Mouse (Mus musculus): ENCODE results near the gene Tpsab1. TPM values are rescaled to one million over a fixed set of nuclear protein-coding genes. Genes with fewer than 3 reads are reported as not detected.

Gene Tpsab1
- total and polyA plus RNA-seq, 3 experiments, result not detected

DNA sequence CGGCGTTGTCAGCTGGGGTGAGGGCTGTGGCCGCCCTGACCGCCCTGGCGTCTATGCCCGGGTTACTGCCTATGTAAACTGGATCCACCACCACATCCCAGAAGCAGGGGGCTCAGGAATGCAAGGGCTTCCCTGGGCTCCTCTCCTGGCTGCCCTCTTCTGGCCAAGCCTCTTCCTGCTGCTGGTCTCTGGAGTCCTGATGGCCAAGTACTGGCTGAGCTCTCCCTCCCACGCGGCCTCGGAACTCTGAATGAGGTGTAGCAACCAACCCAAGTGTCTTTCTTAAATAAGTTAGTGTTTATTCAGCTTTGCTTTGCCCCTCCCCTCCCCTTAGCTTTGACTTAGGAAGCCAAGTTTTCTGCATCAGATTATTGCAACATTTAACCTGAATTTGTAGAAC, 28.6 kb upstream of the Tpsab1 start:
- H3K36me3 ChIP-seq (ENCODE audit: control insufficient read depth in 1 of 2, insufficient read depth in 2 of 2, low read length in 2 of 2), result no peaks in the 10 kb centered on the region
- H3K9me3 ChIP-seq (replicated peaks; ENCODE audit: insufficient read depth, low read length), result no peaks in the 10 kb centered on the region
- no peak overlapping the region for H3K4me3 ChIP-seq (ENCODE audit: control insufficient read depth in 1 of 2, insufficient read depth in 1 of 2, low read depth in 2 of 2, low read length in 2 of 2)
- H3K9ac ChIP-seq (ENCODE audit: control insufficient read depth, low read depth, low read length, poor library complexity, severe bottlenecking), result no peak overlapping the region
- H3K27me3 ChIP-seq (ENCODE audit: control insufficient read depth in 1 of 2, insufficient read depth in 2 of 2, low read length in 2 of 2), result no peaks in the 10 kb centered on the region; a peak in 1 of 4 replicates
- DNase-seq (ENCODE audit: low read depth, low spot score), result no peak
- H3K79me2 ChIP-seq (ENCODE audit: control insufficient read depth, insufficient read depth, low read length, poor library complexity), result no peaks in the 10 kb centered on the region
- no peaks in the 10 kb centered on the region for H3K4me1 ChIP-seq (ENCODE audit: control insufficient read depth in 1 of 2, insufficient read depth in 2 of 2, low read length in 2 of 2)
- TF ChIP-seq NELFE (IDR thresholded peaks at IDR 0.05; ENCODE audit: low read depth, low read length), result no peak
- TF ChIP-seq MEF2A (IDR thresholded peaks at IDR 0.05; ENCODE audit: extremely low read depth, insufficient replicate concordance, low read depth, low read length, poor library complexity, severe bottlenecking), result no peak
- TF ChIP-seq USF1 (IDR thresholded peaks at IDR 0.05; ENCODE audit: low read depth, low read length), result no peak
- no peak for TF ChIP-seq SMC3 (IDR thresholded peaks at IDR 0.05; ENCODE audit: low read depth, low read length)
- TF ChIP-seq MYC (IDR thresholded peaks at IDR 0.05; ENCODE audit: low read depth, low read length), result no peak
- TF ChIP-seq ZKSCAN1 (IDR thresholded peaks at IDR 0.05; ENCODE audit: low read depth, low read length), result no peak
- TF ChIP-seq RAD21 (IDR thresholded peaks at IDR 0.05; ENCODE audit: low read depth, low read length), result no peak
- no peak for TF ChIP-seq TBP (IDR thresholded peaks at IDR 0.05; ENCODE audit: low read depth, low read length)
- TF ChIP-seq UBTF (IDR thresholded peaks at IDR 0.05; ENCODE audit: borderline replicate concordance, insufficient read depth, low read depth, low read length), result no peak
- TF ChIP-seq GABPA (IDR thresholded peaks at IDR 0.05; ENCODE audit: low read depth, low read length), result no peak
- TF ChIP-seq CHD1 (IDR thresholded peaks at IDR 0.05; ENCODE audit: low read depth, low read length), result no peak
- no peak for TF ChIP-seq E2F4 (IDR thresholded peaks at IDR 0.05; ENCODE audit: borderline replicate concordance, low read depth, low read length)
- H3K27ac ChIP-seq (ENCODE audit: control insufficient read depth, low read depth, low read length), result no peak overlapping the region

- Histone ChIP-seq H3K9me3 (replicated peaks; ENCODE audit: insufficient read depth, low read length) (no peaks in the 10 kb centered on the region), H3K27ac (ENCODE audit: control insufficient read depth, low read depth, low read length) (no peak overlapping the region), H3K4me3 (ENCODE audit: control insufficient read depth in 1 of 2, insufficient read depth in 1 of 2, low read depth in 2 of 2, low read length in 2 of 2) (no peak overlapping the region), H3K36me3 (ENCODE audit: control insufficient read depth in 1 of 2, insufficient read depth in 2 of 2, low read length in 2 of 2) (no peaks in the 10 kb centered on the region), H3K4me1 (ENCODE audit: control insufficient read depth in 1 of 2, insufficient read depth in 2 of 2, low read length in 2 of 2) (no peaks in the 10 kb centered on the region), H3K27me3 (ENCODE audit: control insufficient read depth in 1 of 2, insufficient read depth in 2 of 2, low read length in 2 of 2) (peaks cover 0 to 2% of the 10 kb centered on the region in 2 experiments; a peak in 2 of 4 replicates), H3K9ac (ENCODE audit: control insufficient read depth, low read depth, low read length, poor library complexity, severe bottlenecking) (no peak overlapping the region), H3K79me2 (ENCODE audit: control insufficient read depth, insufficient read depth, low read length, poor library complexity) (no peaks in the 10 kb centered on the region)
- TF ChIP-seq MEF2A (IDR thresholded peaks at IDR 0.05; ENCODE audit: extremely low read depth, insufficient replicate concordance, low read depth, low read length, poor library complexity, severe bottlenecking), result no peak
- TF ChIP-seq RAD21 (IDR thresholded peaks at IDR 0.05; ENCODE audit: low read depth, low read length), result no peak
- no peak for TF ChIP-seq ZMIZ1 (IDR thresholded peaks at IDR 0.05; ENCODE audit: low read depth, low read length)
- TF ChIP-seq E2F4 (IDR thresholded peaks at IDR 0.05; ENCODE audit: borderline replicate concordance, low read depth, low read length), result no peak
- TF ChIP-seq TCF12 (IDR thresholded peaks at IDR 0.05; ENCODE audit: low read depth, low read length), result no peak
- TF ChIP-seq USF1 (IDR thresholded peaks at IDR 0.05; ENCODE audit: low read depth, low read length), result no peak
- no peak for TF ChIP-seq MYC (IDR thresholded peaks at IDR 0.05; ENCODE audit: low read depth, low read length)
- TF ChIP-seq JUND (IDR thresholded peaks at IDR 0.05; ENCODE audit: low read depth, low read length), result no peak
- no peak for TF ChIP-seq MAFK (IDR thresholded peaks at IDR 0.05; ENCODE audit: borderline replicate concordance, low read depth, low read length)
- DNase-seq (ENCODE audit: low read depth, low spot score), result no peak
Observed at GRCm38 (mm10) chr17:25372491-25372890, 27.1 kb upstream of the Tpsab1 start.
